Mouse (Mus musculus): ENCODE measurements around the gene Mpst.

DNA sequence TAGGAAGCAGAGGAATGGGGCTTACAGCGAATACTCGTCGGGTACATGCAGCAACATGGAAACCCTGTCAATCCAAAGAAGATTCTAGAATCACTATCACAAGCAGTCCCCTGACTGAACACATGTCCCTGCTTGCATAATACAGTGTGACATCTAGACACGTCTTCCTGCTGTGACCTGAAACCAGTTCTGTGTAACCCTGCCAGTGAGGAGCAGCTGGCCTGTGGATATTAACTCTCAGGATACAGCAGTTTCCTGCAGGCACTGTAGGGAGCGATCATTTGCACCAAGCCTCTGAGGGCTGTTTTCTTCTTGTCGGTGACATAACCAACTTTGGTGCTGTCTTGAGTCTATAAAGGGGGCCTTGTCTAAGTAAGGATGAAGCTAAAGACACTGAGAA lies 4.9 kb upstream of the Mpst start:
- TF ChIP-seq POLR2A (IDR thresholded peaks at IDR 0.05; ENCODE audit: borderline replicate concordance, low read depth, low read length) (no peak), CTCF (IDR thresholded peaks at IDR 0.05; ENCODE audit: low read depth, low read length) (no peak)

All from bone marrow macrophage, adult 2 months (primary cell).